Mouse (Mus musculus): ENCODE measurements at regions not wholly inside any gene's neighbourhood (a gene's known extent, or its start where the extent isn't known, plus 50 kb on each side); places are given as distances from the start of the nearest gene placed in this dataset.

DNA sequence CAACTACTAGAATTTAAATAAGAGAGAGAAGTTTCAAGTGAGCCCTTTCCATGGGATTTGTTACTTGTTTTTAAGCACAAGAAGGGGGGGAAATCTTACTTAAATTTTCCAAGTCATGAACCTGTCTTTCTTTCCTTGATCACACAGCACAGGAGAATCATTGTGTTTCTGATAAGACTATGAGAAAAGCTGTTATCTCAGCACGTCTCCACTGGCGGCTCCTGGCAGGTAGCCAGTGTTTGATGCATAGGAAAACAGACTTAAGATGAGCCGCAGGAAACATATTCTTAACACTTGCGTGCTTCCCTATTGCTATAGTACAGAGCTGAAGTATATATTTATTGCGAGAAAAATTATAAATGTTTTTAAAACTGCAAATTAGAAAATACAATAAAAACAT, 920.3 kb downstream of the Efna5 start:
- CTCF ChIA-PET = no interaction called here

DNA sequence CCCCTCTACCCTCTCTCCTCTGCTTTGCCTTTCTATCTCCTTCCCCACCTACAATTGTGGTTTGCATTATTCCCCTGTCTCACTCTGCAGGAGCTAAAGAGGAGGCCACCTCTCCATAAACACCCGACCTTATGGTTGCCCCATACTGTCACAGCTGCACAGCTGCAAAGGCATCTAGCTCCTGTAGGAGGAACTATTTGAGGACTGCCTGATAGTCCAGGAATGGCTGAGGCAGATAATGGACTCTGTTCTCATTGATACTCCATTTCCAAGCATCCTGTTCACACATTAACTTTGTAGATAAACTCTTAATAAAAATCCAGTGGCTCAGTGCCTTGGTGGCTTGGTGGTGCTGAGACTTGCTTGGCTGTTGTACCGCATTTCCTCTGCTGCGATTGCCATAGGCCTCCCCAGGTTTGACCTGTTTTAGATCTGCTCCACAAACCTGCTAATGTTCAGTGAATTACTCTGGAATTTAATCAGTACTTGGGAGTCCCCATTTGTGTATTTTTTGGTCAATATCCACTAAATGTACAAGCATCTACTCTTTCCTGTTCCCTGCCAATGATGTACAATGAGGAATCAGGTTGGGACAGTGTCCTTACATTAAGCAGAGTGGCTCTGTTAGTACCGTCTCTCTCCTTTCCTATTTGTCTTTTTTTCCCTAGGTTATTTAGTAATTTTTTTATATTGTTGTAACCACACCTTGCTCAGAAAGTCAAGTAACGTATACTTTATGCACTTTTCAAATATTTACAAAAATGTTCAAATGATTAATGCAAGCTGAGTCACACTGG, 920.9 kb downstream of the Efna5 start:
- CTCF ChIA-PET = no interaction called here

- CTCF ChIA-PET = interaction anchor here (0.7 kb wide), 1 partner anchor 22 kb away, joined by 3 read pairs; no protein-coding TSS in a partner anchor
These were observed 963.4 kb downstream of the Efna5 start for GRCm38 (mm10) chr17:61917766-61918165.

DNA sequence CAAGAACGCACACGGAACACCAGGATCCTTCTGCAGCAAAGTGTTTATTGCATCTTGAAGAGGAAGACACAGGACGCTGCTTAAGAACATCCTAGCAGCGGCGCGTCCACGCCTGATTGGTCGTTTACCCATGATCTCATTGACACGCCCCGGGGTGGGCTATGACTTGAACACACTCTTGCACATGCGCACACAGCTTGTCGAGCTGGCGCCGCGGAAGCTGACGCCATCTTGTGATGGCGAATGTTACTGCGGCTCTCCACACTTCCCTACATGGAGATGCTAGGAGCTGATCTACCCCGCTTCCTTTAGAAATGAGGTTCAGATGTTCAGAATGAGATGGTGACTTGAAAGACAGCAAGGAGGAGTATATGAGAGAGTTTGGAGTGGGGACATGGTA, 978.2 kb downstream of the Efna5 start:
- CTCF ChIA-PET = no interaction called here

DNA sequence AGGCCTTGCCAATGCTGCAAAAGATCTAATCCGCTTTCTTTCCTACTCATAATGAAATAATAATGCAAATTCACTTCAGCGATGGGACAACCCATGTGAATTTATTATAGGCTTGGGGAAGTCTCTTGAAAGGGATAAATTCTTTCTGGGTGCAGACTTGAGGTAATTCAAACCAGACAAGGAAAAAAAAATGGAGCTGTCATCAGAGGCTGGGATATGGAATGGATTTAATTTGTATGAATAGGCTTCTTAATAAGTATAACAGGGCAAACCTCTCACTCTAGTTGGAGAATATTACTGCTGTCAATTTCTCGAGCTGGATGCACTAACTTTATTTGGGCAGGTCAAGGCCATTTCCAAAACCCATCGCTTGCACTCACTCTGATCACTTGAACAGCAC, 990.5 kb downstream of the Efna5 start:
- CTCF ChIA-PET = no interaction called here

DNA sequence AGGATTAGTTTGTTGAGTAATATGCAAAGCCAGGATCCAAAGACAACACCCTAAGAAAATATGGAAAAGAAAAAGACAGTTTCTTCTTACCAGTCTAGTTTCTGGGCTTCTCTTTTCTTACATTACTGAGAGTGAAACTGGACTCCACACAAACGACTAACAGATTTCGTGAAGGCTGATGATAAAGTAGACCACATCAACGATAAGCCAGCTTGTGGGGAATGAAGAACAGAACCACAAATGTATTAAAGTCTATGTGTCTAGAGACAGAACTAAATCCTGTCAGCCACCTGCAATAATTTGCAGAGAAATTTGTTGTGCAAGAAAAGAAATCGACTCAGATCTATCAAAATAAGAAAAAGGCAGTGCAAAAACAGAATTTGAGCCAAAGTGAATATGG, 1015.0 kb downstream of the Efna5 start:
- CTCF ChIA-PET = no interaction called here

DNA sequence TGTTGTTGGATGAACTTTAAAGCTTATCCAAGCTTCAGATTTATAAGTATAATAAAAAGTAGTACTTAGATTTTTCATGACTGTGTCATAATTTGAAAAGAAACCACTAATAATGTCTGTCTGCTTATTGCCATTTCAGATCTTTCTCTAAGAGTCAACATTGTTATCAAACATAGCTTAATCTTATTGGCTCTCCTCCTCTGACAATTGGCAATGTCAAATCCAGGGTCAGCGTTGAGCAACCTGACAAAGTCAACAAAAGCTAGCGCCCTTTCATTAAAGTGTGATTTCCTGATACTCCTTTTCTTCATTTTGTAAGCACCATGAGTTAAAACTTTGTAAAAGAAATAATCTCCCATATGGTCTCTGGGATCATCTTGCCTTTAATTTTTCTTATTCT, 1018.7 kb downstream of the Efna5 start:
- CTCF ChIA-PET = no interaction called here

DNA sequence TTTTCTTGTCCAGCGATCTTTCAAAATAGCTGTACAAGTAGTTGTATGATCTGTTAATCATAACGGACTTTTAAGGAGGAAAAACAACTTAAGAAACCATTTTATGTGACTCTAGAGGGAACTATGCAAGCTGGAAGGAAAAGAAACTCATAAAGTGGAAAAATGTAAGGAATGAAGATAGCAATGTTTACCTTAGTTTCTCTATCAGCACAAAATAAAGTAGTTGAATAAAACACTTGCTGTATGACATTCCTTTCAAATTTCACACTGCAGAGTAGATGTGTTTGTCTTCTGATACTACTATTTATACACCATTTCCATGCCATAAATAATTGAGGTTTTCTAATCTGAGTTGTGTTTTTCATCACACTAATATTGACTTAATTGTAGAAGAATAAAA, 1043.6 kb downstream of the Efna5 start:
- CTCF ChIA-PET = no interaction called here

DNA sequence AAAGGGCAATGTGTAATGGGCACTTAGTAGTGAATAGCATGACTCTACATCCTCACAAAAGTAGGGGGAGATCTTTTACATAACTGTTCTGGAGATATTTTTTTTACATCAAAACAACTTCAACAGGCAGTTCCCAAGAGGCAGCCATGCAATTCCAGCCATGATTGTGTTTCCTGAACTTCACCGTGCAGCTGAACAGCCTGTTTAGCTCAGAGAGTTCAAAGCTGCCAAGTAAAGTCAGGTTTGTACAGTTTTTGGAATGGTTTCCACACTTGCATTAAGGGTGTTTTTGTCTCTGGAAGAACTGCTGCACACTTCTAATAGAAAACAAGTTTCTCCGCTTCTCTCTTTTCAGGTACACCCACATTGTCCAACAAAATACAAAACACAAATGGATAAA, 1065.6 kb downstream of the Efna5 start:
- CTCF ChIA-PET = no interaction called here

GRCm38 (mm10) chr17:61768361-61768760, 1112.8 kb downstream of the Efna5 start:
- CTCF ChIA-PET = no interaction called here

DNA sequence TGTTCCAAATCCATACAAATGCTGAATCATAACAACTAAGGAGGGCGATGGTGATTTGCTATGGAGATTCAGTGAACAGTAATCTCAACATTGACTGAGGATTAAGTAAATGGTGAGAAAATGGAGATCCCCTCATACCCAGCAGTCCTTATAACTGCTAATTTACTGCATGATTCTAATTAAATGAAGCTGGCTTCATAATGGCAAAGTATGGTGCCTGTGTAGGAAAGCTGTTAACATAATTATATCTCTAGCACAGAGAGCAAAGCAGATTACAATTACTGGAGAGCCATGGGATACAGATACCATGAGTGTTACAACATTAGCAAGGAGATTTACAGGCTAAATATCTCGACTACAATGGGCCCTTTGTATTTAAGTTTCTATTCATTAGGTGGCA, 1116.0 kb downstream of the Efna5 start:
- CTCF ChIA-PET = no interaction called here

All from spleen, embryonic (tissue).